Mouse (Mus musculus): ENCODE results near the gene Mbnl1.

GRCm38 (mm10) chr3:60472011-60472680 is 484 bp upstream of the Mbnl1 start:
- no peak for TF ChIP-seq POLR2A (IDR thresholded peaks at IDR 0.05; ENCODE audit: insufficient read depth, low read depth, low read length)
- TF ChIP-seq EP300 (IDR thresholded peaks at IDR 0.05; ENCODE audit: insufficient read depth, low read depth, low read length): no peak
- TF ChIP-seq CTCF (IDR thresholded peaks at IDR 0.05): no peak

Measured in heart, adult 2 months (tissue).